Comparison of ENCODE assay signal across 17 mouse cellular contexts in the genomic region with DNA sequence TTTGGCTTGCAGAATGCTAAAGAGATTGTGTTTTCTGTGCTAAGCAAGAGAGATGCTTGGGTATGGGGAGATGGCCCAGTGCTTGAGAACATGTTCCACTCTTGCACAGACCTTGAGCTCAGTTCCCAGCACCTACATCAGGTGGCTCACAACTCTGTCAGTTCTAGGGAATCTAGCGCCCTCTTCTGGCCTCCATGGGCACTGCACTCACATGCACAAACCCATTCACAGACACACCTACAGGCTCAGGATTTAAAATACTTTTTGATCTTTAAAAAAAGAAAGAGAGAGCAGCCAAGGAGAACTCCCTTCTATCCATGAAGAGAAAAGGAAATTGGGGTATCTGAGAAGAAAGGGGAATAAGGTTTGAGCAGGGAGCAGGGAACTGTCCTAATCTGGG.
DNase-seq lines count a peak whose midpoint lies in the region; ATAC-seq and TF ChIP-seq lines count a peak whose summit lies in the region.
"Had no signal": no experiment of that assay in that cellular context is flagged by ENCODE, and none has a peak within 500 bp of the region (broad histone marks: within the 10 kb centered on the region; RNA-seq: fewer than 3 reads in every experiment).

No protein-coding gene starts in this region.

- no peaks in the 10 kb centered on the region for H3K36me3 ChIP-seq in kidney, postnatal 0 days (ENCODE audit: insufficient read depth, low read length)
- H3K36me3 ChIP-seq in midbrain, postnatal 0 days (ENCODE audit: insufficient read depth, low read length), result no peaks in the 10 kb centered on the region
- no peaks in the 10 kb centered on the region for H3K36me3 ChIP-seq in midbrain, embryonic 15.5 days (replicated peaks)
- H3K36me3 ChIP-seq in neural tube, embryonic 15.5 days, result no peaks in the 10 kb centered on the region
- H3K36me3 ChIP-seq: embryonic facial prominence, embryonic 15.5 days; midbrain, embryonic 13.5 days had no signal

- H3K27ac ChIP-seq in cerebellum, adult 2 months (ENCODE audit: insufficient read depth, low read length), result no peak overlapping the region
- no peak overlapping the region for H3K27ac ChIP-seq in kidney, postnatal 0 days
- no peak overlapping the region for H3K27ac ChIP-seq in midbrain, postnatal 0 days (ENCODE audit: low read depth, low read length)
- no peak overlapping the region for H3K27ac ChIP-seq in midbrain, embryonic 15.5 days
- H3K27ac ChIP-seq in neural tube, embryonic 15.5 days (replicated peaks), result no peak overlapping the region
- H3K27ac ChIP-seq: embryonic facial prominence, embryonic 15.5 days; midbrain, embryonic 13.5 days had no signal

- H3K9ac ChIP-seq in kidney, postnatal 0 days (ENCODE audit: low read depth, low read length), result no peak overlapping the region
- H3K9ac ChIP-seq in midbrain, postnatal 0 days (replicated peaks; ENCODE audit: low read length, poor library complexity, severe bottlenecking), result no peak overlapping the region
- no peak overlapping the region for H3K9ac ChIP-seq in midbrain, embryonic 15.5 days
- H3K9ac ChIP-seq in neural tube, embryonic 15.5 days (replicated peaks), result no peak overlapping the region
- H3K9ac ChIP-seq: embryonic facial prominence, embryonic 15.5 days; midbrain, embryonic 13.5 days had no signal

- H3K4me2 ChIP-seq in kidney, postnatal 0 days (ENCODE audit: low read length), result no peak overlapping the region
- H3K4me2 ChIP-seq in midbrain, postnatal 0 days (ENCODE audit: low read depth, low read length, poor library complexity, severe bottlenecking), result no peak overlapping the region
- no peak overlapping the region for H3K4me2 ChIP-seq in midbrain, embryonic 15.5 days
- no peak overlapping the region for H3K4me2 ChIP-seq in neural tube, embryonic 15.5 days
- H3K4me2 ChIP-seq: embryonic facial prominence, embryonic 15.5 days; midbrain, embryonic 13.5 days had no signal

- no peak for DNase-seq in cerebellum, adult 2 months
- DNase-seq in cerebellum, adult 11 months, result no peak
- DNase-seq in kidney, postnatal 0 days (ENCODE audit: low spot score), result no peak
- no peak for DNase-seq in kidney, postnatal 10 days
- no peak for DNase-seq in midbrain, postnatal 0 days (ENCODE audit: low spot score)
- no peak for DNase-seq in adrenal gland, postnatal 25 days
- DNase-seq: adrenal gland, postnatal 36 days; cerebellum, postnatal 10 days; embryo, embryonic 11 days; heart, postnatal 4 days; kidney, adult 9 months; lung, adult 18-20 months; thymus, postnatal 25 days had no signal

- no peaks in the 10 kb centered on the region for H3K9me3 ChIP-seq in kidney, postnatal 0 days (replicated peaks; ENCODE audit: low read length)
- H3K9me3 ChIP-seq in midbrain, postnatal 0 days (ENCODE audit: low read length), result no peaks in the 10 kb centered on the region
- no peaks in the 10 kb centered on the region for H3K9me3 ChIP-seq in midbrain, embryonic 15.5 days
- no peaks in the 10 kb centered on the region for H3K9me3 ChIP-seq in neural tube, embryonic 15.5 days (replicated peaks)
- H3K9me3 ChIP-seq: embryonic facial prominence, embryonic 15.5 days; midbrain, embryonic 13.5 days had no signal

- no peaks in the 10 kb centered on the region for H3K4me1 ChIP-seq in cerebellum, adult 2 months (ENCODE audit: control insufficient read depth, insufficient read depth, low read length)
- no peaks in the 10 kb centered on the region for H3K4me1 ChIP-seq in kidney, postnatal 0 days (replicated peaks; ENCODE audit: insufficient read depth, low read length)
- H3K4me1 ChIP-seq in midbrain, postnatal 0 days (ENCODE audit: insufficient read depth, low read length), result no peaks in the 10 kb centered on the region
- H3K4me1 ChIP-seq in midbrain, embryonic 15.5 days, result no peaks in the 10 kb centered on the region
- no peaks in the 10 kb centered on the region for H3K4me1 ChIP-seq in neural tube, embryonic 15.5 days

- WGBS in cerebellum, adult 2 months, result 52% methylated on average over 1 of the region's 1 CpGs
- WGBS in kidney, postnatal 0 days, result 50% methylated on average over 1 of the region's 1 CpGs
- 52% methylated on average over 1 of the region's 1 CpGs for WGBS in midbrain, postnatal 0 days
- 51% methylated on average over 1 of the region's 1 CpGs for WGBS in midbrain, embryonic 15.5 days
- WGBS in neural tube, embryonic 15.5 days, result 54% methylated on average over 1 of the region's 1 CpGs

- H3K4me3 ChIP-seq in cerebellum, adult 2 months (replicated peaks; ENCODE audit: insufficient read depth, low read depth, low read length), result no peak overlapping the region
- H3K4me3 ChIP-seq in kidney, postnatal 0 days (replicated peaks; ENCODE audit: low read depth, low read length), result no peak overlapping the region
- H3K4me3 ChIP-seq in midbrain, postnatal 0 days (ENCODE audit: low read depth, low read length), result no peak overlapping the region
- H3K4me3 ChIP-seq in midbrain, embryonic 15.5 days, result no peak overlapping the region
- no peak overlapping the region for H3K4me3 ChIP-seq in neural tube, embryonic 15.5 days (replicated peaks)
- H3K4me3 ChIP-seq: embryonic facial prominence, embryonic 15.5 days; midbrain, embryonic 13.5 days had no signal

- no peak for TF ChIP-seq POLR2A in cerebellum, adult 2 months (IDR thresholded peaks at IDR 0.05; ENCODE audit: borderline replicate concordance, insufficient read depth, low read length)

- peak; percentile 35; the same call in 1 of the 2 replicates for TF ChIP-seq CTCF in cerebellum, adult 2 months (IDR thresholded peaks at IDR 0.05; ENCODE audit: borderline replicate concordance, insufficient read depth, low read depth, low read length)
- peak; percentile 32; the same call in 1 of the 2 replicates for TF ChIP-seq CTCF in kidney, postnatal 0 days (IDR thresholded peaks at IDR 0.05; ENCODE audit: low read depth)
- TF ChIP-seq CTCF in midbrain, postnatal 0 days (IDR thresholded peaks at IDR 0.05), result peak; percentile 44

- no peak for ATAC-seq in kidney, postnatal 0 days (replicated peaks; ENCODE audit: low FRiP score, low read depth)
- no peak for ATAC-seq in midbrain, postnatal 0 days (ENCODE audit: low FRiP score)
- no peak for ATAC-seq in midbrain, embryonic 15.5 days (replicated peaks)
- ATAC-seq in neural tube, embryonic 15.5 days (ENCODE audit: low FRiP score), result no peak
- ATAC-seq: midbrain, embryonic 13.5 days had no signal

- no peaks in the 10 kb centered on the region for H3K27me3 ChIP-seq in cerebellum, adult 2 months (ENCODE audit: control insufficient read depth, insufficient read depth, low read length)
- H3K27me3 ChIP-seq in kidney, postnatal 0 days (ENCODE audit: insufficient read depth, low read length), result no peaks in the 10 kb centered on the region
- no peaks in the 10 kb centered on the region for H3K27me3 ChIP-seq in midbrain, postnatal 0 days (ENCODE audit: insufficient read depth, low read length)
- no peaks in the 10 kb centered on the region; the same call in 1 of the 2 replicates for H3K27me3 ChIP-seq in midbrain, embryonic 15.5 days (replicated peaks)
- H3K27me3 ChIP-seq in neural tube, embryonic 15.5 days (replicated peaks), result no peaks in the 10 kb centered on the region
- H3K27me3 ChIP-seq: embryonic facial prominence, embryonic 15.5 days; midbrain, embryonic 13.5 days had no signal
